Mouse (Mus musculus) liver, embryonic 15.5 days (tissue): Measurements from ENCODE around the gene Ube2b. TPM values are rescaled to one million over a fixed set of nuclear protein-coding genes. Genes with fewer than 3 reads are reported as not detected.
A peak's percentile ranks its signal among the peaks of the same experiment; 100 is the strongest.

ENCODE experiments used
- ATAC-seq: fragments of 200-750 bp; cut with Nextera tagmentation; 2 replicates; pipeline ENCODE4 v1.8.0; 2017; ENCODE audit warnings: moderate number of reproducible peaks, mild to moderate bottlenecking, moderate library complexity; ENCODE audit not compliant: insufficient read depth
- H3K27ac ChIP-seq: fragments of 300-500 bp; sonication (generic); replicated peaks from 2 replicates; pipeline ENCODE4 v1.5.1; 2015; ENCODE audit warnings: mild to moderate bottlenecking, inconsistent platforms
- H3K27me3 ChIP-seq: fragments of 300-500 bp; sonication (generic); 2 replicates; pipeline ENCODE4 v1.6.1; 2015; ENCODE audit warnings: mild to moderate bottlenecking, inconsistent platforms
- H3K36me3 ChIP-seq: fragments of 300-500 bp; sonication (generic); replicated peaks from 2 replicates; pipeline ENCODE4 v1.6.1; 2015; ENCODE audit warnings: moderate library complexity, mild to moderate bottlenecking, inconsistent platforms
- H3K4me1 ChIP-seq: fragments of 300-500 bp; sonication (generic); replicated peaks from 2 replicates; pipeline ENCODE4 v1.6.1; 2015; ENCODE audit warnings: inconsistent platforms
- H3K4me2 ChIP-seq: fragments of 300-500 bp; sonication (generic); 2 replicates; pipeline ENCODE4 v1.6.1; 2015; ENCODE audit warnings: moderate library complexity, mild to moderate bottlenecking, inconsistent platforms
- H3K4me3 ChIP-seq: fragments of 300-500 bp; sonication (generic); replicated peaks from 2 replicates; pipeline ENCODE4 v1.5.1; 2015; ENCODE audit warnings: mild to moderate bottlenecking, inconsistent platforms
- H3K9ac ChIP-seq: fragments of 300-500 bp; sonication (generic); 2 replicates; pipeline ENCODE4 v1.6.1; 2015; ENCODE audit warnings: moderate library complexity, mild to moderate bottlenecking, inconsistent platforms
- H3K9me3 ChIP-seq: fragments of 300-500 bp; sonication (generic); replicated peaks from 2 replicates; pipeline ENCODE4 v1.6.1; 2016; ENCODE audit warnings: inconsistent platforms
- WGBS: fragments of 180-500 bp; shearing (Covaris S2); methylation state at CpG from one replicate; pipeline ENCODE4 v1.1.7; 2015; ENCODE audit warnings: mixed read lengths; ENCODE audit not compliant: insufficient replicate concordance; 5-methylcytosine and 5-hydroxymethylcytosine counted together
- polyA plus RNA-seq: library from polyadenylated mRNA; unstranded; fragments of >200 nt; fragmentation: Nextera tagmentation; extraction: Ambion mirVana; gene quantifications from 2 replicates; pipeline ENCODE4 v1.2.1, GENCODE M21; 2015

Gene Ube2b
- polyA plus RNA-seq, 1 experiment from 2014 or later: 139 TPM

DNA sequence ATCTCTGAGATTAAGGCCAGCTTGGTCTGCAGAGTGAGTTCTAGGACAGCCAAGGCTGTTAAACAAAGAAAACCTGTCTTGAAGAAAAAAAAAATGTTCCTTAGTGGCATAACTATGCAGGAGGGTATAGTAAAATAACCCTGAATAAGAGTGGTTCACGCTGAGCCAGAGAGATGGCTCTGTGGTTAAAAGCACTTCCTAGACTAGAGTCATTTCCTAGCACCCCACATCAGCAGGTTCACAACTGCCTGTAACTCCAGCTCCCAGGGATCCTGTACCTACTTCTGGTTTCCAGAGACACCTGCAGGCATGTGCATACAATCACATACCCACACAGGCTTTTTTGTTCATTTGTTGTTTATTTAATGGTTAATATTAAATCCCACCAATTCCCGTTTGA lies 5.0 kb upstream of the Ube2b start:
- no peak overlapping the region for H3K4me3 ChIP-seq
- H3K9ac ChIP-seq: no peak overlapping the region
- no peaks in the 10 kb centered on the region for H3K36me3 ChIP-seq
- H3K4me2 ChIP-seq: no peak overlapping the region
- H3K9me3 ChIP-seq: no peaks in the 10 kb centered on the region
- H3K27me3 ChIP-seq: no peaks in the 10 kb centered on the region
- peaks cover 43% of the 10 kb centered on the region for H3K4me1 ChIP-seq
- H3K27ac ChIP-seq: no peak overlapping the region
- WGBS: 25% methylated on average over 2 of the region's 2 CpGs
- ATAC-seq: no peak

GRCm38 (mm10) chr11:52003772-52004528 lies 3.4 kb upstream of the Ube2b start, which contains the start of gene Cdkl3:
Gene Cdkl3, plus strand, starts transcription at chr11:52004221.
- WGBS: under 1% methylated on average over 51 of the region's 51 CpGs

GRCm38 (mm10) chr11:52003505-52003771 lies 2.9 kb upstream of the Ube2b start:
- 16% methylated on average over 4 of the region's 4 CpGs for WGBS

More at GRCm38 (mm10) chr11:52003772-52004528, 3.4 kb upstream of the Ube2b start, which contains the start of gene Cdkl3:
- Histone ChIP-seq H3K27me3 (no peaks in the 10 kb centered on the region), H3K9me3 (no peaks in the 10 kb centered on the region), H3K36me3 (no peaks in the 10 kb centered on the region), H3K4me2 (peak within 1 kb of the TSS; percentile 88), H3K4me3 (peak within 1 kb of the TSS; percentile 74), H3K9ac (peak within 1 kb of the TSS; percentile 79), H3K27ac (peak within 1 kb of the TSS; percentile 87), H3K4me1 (peaks cover 51% of the 10 kb centered on the region)
- ATAC-seq: peak; percentile 83

DNA sequence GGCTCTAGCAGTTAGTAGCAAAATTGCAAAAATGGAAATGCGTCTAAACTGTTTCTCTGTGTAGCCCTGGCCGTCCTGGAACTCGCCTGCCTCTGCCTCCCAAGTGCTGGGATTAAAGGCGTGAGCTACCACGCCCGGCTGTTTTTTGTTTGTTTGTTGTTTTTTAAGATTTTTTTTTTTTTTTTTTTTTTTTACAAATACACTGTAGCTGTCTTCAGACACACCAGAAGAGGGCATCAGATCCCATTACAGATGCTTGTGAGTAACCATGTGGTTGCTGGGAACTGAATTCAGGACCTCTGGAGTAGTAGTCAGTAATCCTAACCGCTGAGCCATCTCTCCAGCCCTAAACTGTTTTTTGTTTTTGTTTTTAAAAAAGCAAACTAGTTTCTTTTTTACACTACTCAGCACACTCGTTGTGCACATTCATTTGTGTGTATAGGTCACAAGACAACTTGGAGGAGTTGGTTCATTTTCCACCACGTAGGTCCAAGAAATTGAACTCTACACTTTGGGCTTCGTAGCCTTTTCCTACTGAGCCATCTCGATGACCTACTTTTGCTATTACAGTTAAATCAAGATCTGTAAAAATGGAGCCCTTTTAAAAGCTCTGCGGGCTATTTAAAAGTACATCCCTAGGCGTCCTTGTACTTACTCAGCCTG lies 2.4 kb upstream of the Ube2b start:
- no peaks in the 10 kb centered on the region for H3K36me3 ChIP-seq
- no peaks in the 10 kb centered on the region for H3K27me3 ChIP-seq
- H3K4me3 ChIP-seq: peak overlapping the region; percentile 74
- peak overlapping the region; percentile 87 for H3K27ac ChIP-seq
- no peak for ATAC-seq
- H3K4me1 ChIP-seq: peaks cover 61% of the 10 kb centered on the region
- 67% methylated on average over 13 of the region's 13 CpGs for WGBS
- no peaks in the 10 kb centered on the region for H3K9me3 ChIP-seq
- peak overlapping the region; percentile 88 for H3K4me2 ChIP-seq
- H3K9ac ChIP-seq: peak overlapping the region; percentile 79

More at GRCm38 (mm10) chr11:52003505-52003771, 2.9 kb upstream of the Ube2b start:
- H3K27me3 ChIP-seq: no peaks in the 10 kb centered on the region
- peak overlapping the region; percentile 74 for H3K4me3 ChIP-seq
- ATAC-seq: no peak
- H3K4me1 ChIP-seq: peaks cover 56% of the 10 kb centered on the region
- H3K9ac ChIP-seq: peak overlapping the region; percentile 79
- H3K9me3 ChIP-seq: no peaks in the 10 kb centered on the region
- no peaks in the 10 kb centered on the region for H3K36me3 ChIP-seq
- peak overlapping the region; percentile 87 for H3K27ac ChIP-seq
- H3K4me2 ChIP-seq: peak overlapping the region; percentile 88

- 84% methylated on average over 8 of the region's 8 CpGs for WGBS
Observed at GRCm38 (mm10) chr11:52001861-52002260, 1.3 kb upstream of the Ube2b start.

GRCm38 (mm10) chr11:52001341-52001740 lies 779 bp upstream of the Ube2b start:
- H3K4me3 ChIP-seq: no peak overlapping the region; the same call in 1 of the 2 replicates
- H3K36me3 ChIP-seq: peaks cover 15% of the 10 kb centered on the region
- H3K27me3 ChIP-seq: no peaks in the 10 kb centered on the region
- no peak for ATAC-seq
- WGBS: 61% methylated on average over 10 of the region's 10 CpGs
- H3K9me3 ChIP-seq: no peaks in the 10 kb centered on the region
- peak overlapping the region; percentile 81 for H3K4me2 ChIP-seq
- peaks cover 63% of the 10 kb centered on the region for H3K4me1 ChIP-seq
- peak overlapping the region; percentile 45; the same call in 1 of the 2 replicates for H3K27ac ChIP-seq
- no peak overlapping the region for H3K9ac ChIP-seq

More at GRCm38 (mm10) chr11:52001861-52002260, 1.3 kb upstream of the Ube2b start:
- ATAC-seq: no peak
- peaks cover 64% of the 10 kb centered on the region for H3K4me1 ChIP-seq
- H3K27ac ChIP-seq: no peak overlapping the region
- H3K4me2 ChIP-seq: no peak overlapping the region
- no peaks in the 10 kb centered on the region for H3K27me3 ChIP-seq
- H3K36me3 ChIP-seq: peaks cover 10% of the 10 kb centered on the region
- H3K9ac ChIP-seq: no peak overlapping the region
- H3K4me3 ChIP-seq: no peak overlapping the region
- no peaks in the 10 kb centered on the region for H3K9me3 ChIP-seq

DNA sequence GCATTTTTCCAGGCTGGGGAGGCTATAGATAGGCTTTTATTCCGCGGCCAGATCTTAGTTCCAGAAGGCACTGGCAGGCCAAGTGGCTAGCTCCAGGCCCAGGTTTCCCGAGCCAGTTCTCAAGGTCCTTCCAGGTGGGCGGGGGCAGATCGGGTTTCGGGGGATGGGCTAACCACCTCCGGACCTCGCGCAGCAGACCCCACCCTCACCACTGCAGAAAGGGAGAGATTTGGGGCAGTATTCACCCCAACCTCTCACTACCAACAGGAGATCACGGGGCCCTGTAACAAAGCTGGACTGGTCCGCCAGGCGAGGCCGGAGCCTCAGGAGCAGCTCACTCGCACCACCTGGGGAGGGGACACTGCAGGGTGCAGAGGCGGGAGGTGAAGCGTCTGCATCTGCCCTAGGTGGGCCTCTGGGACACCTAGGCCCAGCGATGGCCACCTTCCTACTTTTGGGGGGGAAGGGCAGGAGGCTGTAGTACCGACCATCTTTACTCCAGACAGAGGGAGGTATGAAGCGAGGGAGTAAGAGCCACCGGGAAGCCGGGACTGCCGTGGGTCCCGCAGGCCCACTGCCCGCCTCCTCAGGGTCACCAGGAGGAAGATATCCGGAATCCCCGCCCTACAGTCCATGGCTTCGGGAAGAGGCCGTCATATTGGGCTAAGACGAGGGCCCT lies 812 bp downstream of the Ube2b start:
- H3K4me1 ChIP-seq: peaks cover 51% of the 10 kb centered on the region
- peak; percentile 41 for ATAC-seq
- WGBS: under 1% methylated on average over 29 of the region's 29 CpGs

DNA sequence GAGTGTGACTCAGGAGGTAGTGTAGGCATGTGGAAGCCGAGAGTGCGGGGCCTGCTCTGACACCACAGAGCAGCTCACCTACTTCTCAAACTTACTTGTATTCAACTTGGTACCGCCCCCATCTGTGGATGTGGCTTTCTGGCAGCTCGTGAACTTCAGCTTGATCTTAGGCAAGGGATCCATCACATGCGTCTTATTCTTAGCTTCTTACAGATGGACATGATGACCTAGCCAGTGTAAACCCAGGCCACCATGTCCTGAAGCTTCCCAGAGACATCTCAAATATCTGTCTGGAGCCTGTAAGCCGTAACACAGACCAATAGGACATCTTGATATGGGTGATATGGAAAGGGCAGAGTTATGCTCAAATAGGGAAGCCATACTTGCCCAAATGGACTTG lies 28.9 kb downstream of the Ube2b start:
- Histone ChIP-seq H3K4me1 (peaks cover 22% of the 10 kb centered on the region), H3K4me3 (no peak overlapping the region), H3K36me3 (peaks cover 61% of the 10 kb centered on the region), H3K27me3 (no peaks in the 10 kb centered on the region), H3K9me3 (no peaks in the 10 kb centered on the region), H3K9ac (no peak overlapping the region), H3K27ac (no peak overlapping the region), H3K4me2 (no peak overlapping the region)
- ATAC-seq: no peak
- 78% methylated on average over 6 of the region's 6 CpGs for WGBS

More for the DNA sequence above, 812 bp downstream of the Ube2b start:
- H3K4me3 ChIP-seq: peak overlapping the region; percentile 90
- no peaks in the 10 kb centered on the region for H3K27me3 ChIP-seq
- peaks cover 31% of the 10 kb centered on the region for H3K36me3 ChIP-seq
- peak overlapping the region; percentile 94 for H3K27ac ChIP-seq
- H3K9ac ChIP-seq: peak overlapping the region; percentile 96
- H3K4me2 ChIP-seq: peak overlapping the region; percentile 81
- no peaks in the 10 kb centered on the region for H3K9me3 ChIP-seq

GRCm38 (mm10) chr11:51969511-51969910 lies 31.1 kb downstream of the Ube2b start:
- no peak for ATAC-seq
- Histone ChIP-seq H3K9me3 (no peaks in the 10 kb centered on the region), H3K27ac (no peak overlapping the region), H3K4me3 (no peak overlapping the region), H3K4me2 (no peak overlapping the region), H3K27me3 (no peaks in the 10 kb centered on the region), H3K9ac (no peak overlapping the region), H3K4me1 (peaks cover 22% of the 10 kb centered on the region), H3K36me3 (peaks cover 46% of the 10 kb centered on the region)
- WGBS: 82% methylated on average over 2 of the region's 2 CpGs

GRCm38 (mm10) chr11:51968896-51969295 lies 31.7 kb downstream of the Ube2b start:
- H3K4me1 ChIP-seq: peaks cover 22% of the 10 kb centered on the region
- no peak overlapping the region for H3K27ac ChIP-seq
- WGBS: 69% methylated on average over 9 of the region's 9 CpGs
- H3K4me2 ChIP-seq: peak overlapping the region; percentile 97
- no peak overlapping the region for H3K9ac ChIP-seq
- ATAC-seq: no peak
- no peaks in the 10 kb centered on the region for H3K9me3 ChIP-seq
- peaks cover 41% of the 10 kb centered on the region for H3K36me3 ChIP-seq
- H3K4me3 ChIP-seq: peak overlapping the region; percentile 73
- no peaks in the 10 kb centered on the region for H3K27me3 ChIP-seq
